Mouse (Mus musculus) urinary bladder, postnatal 25 days (tissue): Measurements from ENCODE around the gene Gm3173.
"Not testable (repeated sequence)": the region's sequence is repeated elsewhere in the genome, so short reads cannot be mapped to it uniquely, and the experiment has no call there.

ENCODE experiments used
- DNase-seq: peaks from one replicate; pipeline ENCODE4 v3.0.0; 2022; ENCODE audit warnings: low spot score

The Gm3173 gene

DNA sequence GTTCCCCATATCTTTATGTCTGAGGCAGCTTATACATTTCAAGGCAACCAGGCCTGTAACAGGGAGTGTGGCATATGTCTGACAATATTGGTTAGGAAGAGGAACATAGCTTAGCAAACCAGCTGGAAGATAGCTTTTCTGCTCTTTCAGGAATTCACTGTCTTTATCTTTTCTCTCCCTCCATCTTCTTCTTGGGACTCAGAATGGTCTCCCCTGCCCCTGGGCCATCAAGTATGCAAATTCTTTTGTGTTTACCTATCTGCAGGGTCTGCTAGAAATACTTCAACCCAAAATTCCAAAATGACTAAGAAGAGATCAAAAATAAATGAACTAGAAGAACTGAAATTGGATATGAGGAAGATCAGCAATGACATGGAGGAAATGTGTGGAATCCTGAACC, at the start of gene Gm3173:
TSS of gene Gm3173 (plus strand) at position 301 of the 400 bp plus-strand sequence.
- DNase-seq, result not testable (repeated sequence)

DNA sequence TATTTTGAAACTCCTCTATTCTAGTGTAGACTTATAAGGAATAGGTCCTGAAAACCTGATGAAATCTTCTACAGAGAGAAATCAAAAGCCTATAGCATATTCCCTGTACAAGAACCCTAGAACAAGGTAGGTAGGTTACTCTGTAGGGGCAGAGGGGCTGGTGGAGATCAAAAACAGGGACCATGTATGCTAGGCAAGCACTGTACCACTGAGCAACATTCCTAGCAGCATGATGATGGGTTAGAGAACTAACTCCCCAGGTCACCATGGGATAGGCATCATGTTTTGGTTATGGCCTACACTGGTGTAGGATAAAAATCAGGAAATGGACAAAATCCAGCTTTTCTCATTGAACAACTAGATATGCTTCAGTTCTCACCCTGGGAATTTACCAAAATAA, 45.2 kb upstream of the Gm3173 start:
- not testable (repeated sequence) for DNase-seq

DNA sequence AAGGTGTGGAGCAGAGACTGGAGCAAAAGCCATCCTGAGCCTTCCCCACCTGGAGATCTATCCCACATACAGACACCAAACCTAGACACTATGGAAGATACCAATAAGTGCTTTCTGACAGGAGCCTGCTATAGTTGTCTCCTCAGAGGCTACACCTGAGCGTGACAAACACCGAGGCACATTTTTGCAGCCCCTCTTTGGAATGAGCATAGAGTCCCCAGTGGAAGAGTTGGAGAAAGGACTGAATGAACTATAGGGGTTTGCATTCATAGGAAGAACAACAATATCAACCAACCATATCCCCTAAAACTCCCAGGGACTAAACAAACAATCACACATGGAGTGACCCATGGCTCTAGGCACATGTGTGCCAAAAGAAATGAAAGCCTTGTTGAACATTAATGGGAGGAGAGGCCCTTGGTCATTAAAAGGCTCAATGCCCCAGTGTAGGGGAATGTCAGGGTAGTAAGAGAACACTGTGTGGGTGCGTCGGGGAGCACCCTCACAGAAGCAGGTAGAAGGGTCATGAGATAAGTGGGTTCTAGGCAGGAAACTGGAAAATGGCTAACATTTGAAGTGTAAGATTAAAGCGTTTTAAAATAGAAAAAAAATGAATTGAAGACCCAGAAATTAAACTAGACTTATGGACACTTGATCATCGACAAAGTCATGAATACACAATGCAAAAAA, 37.8 kb upstream of the Gm3173 start:
- DNase-seq, result not testable (repeated sequence)

DNA sequence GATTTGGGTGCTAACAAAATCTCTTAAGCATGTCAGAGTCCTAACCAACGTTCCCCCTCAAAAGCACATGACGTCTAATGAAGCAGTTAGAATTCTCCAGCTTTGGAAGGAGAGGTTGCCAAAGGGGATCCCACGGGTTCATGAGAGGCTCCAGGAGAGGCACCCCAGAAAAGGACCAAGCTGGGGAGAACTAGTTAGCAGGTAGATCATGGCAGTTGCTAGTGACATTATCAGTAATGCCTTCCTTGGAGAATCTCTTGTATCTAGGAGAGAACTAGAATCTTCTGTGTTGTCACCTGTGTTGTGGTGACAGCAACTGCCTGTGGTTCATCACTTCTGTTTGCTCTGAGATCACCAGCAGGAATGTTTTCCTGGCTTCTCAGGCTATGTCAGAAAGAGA, 33.6 kb upstream of the Gm3173 start, which contains the start of gene Gm3159:
TSS of gene Gm3159 (plus strand) at position 301 of the 400 bp plus-strand sequence.
- not testable (repeated sequence) for DNase-seq

DNA sequence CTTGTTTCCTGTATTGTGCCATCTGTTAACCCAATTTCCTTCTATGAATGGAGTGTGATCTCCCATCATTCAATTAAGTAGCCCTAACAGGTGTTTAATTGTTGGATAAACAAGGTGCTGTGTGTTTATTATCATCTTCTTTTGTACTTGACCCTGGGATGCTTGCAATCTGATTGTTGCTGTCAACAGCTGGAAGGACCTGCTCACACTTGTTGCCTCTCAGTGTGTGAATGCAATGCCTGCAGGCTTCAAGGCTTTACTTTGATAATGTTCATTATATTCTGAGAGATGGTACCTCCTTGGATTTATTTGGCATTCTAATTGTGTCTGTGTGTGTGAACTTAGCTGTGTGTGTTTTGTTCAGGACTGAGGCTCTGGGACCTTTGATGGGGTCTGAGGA, 32.2 kb upstream of the Gm3173 start:
- DNase-seq, result not testable (repeated sequence)

DNA sequence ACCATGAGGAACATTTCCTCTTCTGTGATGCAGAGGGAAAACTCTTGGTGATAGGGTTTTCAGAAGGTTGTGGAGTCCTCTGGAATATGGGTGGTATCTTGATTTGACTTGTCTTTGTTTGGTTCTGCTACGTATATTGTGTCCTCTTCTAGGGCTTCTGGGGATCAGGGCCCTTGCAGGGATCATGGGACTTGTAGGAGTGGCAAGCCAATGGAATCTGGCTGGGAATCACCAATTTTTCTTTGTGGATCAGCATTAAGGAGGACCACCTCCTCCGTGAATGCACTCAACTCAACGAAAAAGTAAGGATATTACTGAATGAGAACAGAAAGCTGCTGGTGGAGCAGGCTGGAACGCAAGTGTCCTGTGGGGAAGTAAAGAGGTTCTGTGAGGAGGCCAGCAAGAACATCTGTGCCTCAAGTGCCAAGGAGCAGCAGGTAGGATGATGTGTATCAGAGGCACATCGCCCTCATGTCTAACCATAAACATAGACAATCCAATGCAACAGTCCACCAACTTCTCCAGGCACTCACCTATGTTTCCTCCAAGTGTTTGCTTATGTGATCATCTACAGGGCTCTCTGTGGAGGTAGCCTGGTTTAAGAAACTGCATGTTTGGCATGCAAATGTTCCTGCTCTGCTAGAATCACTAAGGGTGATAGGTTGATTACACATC, 30.5 kb upstream of the Gm3173 start:
- not testable (repeated sequence) for DNase-seq

DNA sequence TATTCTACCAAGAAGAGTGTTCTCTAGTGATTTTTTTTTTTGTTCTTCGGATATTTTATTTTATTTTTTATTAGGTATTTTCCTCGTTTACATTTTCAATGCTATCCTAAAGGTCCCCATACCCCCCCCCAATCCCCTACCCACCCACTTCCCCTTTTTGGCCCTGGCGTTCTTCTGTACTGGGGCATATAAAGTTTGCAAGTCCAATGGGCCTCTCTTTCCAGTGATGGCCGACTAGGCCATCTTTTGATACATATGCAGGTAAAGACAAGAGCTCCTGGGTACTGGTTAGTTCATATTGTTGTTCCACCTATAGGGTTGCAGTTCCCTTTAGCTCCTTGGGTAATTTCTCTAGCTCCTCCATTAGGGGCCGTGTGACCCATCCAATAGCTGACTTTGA, 29.5 kb upstream of the Gm3173 start:
- DNase-seq, result not testable (repeated sequence)

DNA sequence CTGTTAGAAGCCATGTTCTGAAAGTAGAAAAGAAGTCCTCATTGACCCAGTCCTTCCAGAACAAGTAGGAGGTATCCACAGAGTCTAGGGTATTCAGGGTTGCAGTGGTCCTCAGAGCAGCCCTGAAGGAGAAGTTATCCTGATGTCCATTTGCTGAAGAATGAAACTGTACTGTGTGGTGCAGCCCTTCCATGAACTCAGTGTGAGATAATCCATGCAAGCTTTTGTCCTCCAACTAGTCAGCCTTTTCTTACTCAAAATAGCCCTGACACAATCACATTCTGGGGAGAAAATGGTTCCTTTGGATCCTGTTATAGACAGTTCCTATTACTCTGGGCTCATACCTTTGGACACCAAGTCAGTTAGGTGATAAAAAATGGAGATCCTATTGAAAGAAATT, 27.0 kb upstream of the Gm3173 start:
- DNase-seq, result not testable (repeated sequence)

DNA sequence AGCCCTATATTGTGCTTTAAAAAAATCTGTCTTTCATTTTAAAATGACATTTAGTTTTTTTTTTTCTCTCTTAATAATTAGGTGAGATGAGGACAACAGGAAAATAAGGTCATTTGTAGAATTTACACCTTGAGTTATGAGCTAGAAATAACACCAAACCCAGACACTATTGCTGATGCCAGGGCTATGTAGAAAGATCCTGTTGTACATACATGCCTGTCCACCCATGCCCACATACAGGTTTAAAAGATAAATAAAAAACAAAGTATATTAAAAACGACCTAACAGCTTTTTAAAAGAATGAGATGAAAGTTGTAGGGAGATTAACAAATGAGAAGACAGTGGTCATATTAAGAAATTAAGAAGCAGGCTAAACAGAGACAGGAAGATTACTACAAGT, 20.9 kb upstream of the Gm3173 start:
- not testable (repeated sequence) for DNase-seq

DNA sequence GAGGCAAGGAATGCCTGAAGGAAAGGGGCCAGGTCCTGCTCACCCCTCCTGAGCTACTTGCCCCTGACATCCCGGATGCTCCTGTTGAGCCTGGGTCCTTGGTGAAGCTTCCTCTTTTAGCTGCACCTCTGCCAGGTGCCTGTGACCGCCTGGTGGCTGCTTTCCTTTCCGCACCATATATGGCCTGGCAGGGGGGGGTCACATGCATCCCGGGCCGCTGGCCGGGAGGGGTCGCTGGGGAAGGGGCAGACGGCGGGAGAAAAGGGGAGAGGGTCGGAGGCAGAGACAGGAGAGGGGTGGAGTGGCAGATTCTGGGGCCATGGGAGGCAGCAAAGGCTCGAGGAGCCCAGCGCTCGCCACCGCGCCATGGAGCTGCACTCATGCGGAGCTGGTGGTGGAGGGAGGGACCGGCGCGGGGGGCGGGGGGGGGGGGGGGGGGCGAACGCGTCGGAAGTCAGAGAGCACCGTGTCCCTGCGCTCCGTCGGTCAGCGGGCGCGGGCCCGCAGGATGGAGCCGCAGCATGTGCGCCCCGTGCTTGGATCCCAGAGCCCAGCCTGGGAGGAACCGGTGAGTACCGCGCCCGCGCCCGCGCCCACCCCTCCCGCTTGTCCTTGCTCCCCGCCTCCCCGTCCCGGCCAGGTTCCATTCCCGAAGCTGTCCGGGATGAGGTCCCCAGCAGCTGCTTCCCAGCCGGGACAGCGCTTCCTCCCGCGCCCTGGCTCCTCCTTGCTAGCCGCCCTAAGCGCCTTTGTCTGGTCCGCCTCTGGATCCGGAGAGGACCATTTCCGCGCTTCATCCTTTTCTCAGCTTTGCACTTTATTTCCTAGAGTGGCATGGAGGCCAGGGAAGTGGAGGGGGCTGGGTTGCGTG, 15.6 kb upstream of the Gm3173 start, which contains the start of gene Gm3164:
TSS of gene Gm3164 (plus strand) at position 484 of the 871 bp plus-strand sequence.
- peak; percentile 40 for DNase-seq

DNA sequence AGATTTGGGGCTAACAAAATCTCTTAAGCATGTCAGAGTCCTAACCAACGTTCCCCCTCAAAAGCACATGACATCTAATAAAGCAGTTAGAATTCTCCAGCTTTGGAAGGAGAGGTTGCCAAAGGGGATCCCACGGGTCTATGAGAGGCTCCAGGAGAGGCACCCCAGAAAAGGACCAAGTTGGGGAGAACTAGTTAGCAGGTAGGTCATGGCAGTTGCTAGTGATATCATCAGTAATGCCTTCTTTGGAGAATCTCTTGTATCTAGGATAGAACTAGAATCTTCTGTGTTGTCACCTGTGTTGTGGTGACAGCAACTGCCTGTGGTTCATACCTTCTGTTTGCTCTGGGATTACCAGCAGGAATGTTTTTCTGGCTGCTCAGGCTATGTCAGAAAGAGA, 50.7 kb downstream of the Gm3173 start, which contains the start of gene Gm3182:
TSS of gene Gm3182 (plus strand) at position 301 of the 400 bp plus-strand sequence.
- not testable (repeated sequence) for DNase-seq

DNA sequence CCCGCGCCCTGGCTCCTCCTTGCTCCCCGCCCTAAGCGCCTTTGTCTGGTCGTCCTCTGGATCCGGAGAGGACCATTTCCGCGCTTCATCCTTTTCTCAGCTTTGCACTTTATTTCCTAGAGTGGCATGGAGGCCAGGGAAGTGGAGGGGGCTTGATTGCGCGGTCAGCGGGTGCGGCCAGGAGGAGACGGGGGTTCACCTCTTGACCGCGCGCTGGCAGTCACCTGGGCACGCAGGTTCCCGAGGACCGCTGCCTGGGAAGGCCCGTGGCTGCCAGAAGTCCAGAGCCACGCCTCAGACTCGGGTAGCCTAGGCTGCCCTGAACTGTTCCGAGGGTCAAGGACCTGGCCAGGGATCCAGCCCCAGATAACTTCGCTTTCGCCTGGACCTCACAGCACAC, 68.6 kb downstream of the Gm3173 start:
- DNase-seq, result not testable (repeated sequence)

DNA sequence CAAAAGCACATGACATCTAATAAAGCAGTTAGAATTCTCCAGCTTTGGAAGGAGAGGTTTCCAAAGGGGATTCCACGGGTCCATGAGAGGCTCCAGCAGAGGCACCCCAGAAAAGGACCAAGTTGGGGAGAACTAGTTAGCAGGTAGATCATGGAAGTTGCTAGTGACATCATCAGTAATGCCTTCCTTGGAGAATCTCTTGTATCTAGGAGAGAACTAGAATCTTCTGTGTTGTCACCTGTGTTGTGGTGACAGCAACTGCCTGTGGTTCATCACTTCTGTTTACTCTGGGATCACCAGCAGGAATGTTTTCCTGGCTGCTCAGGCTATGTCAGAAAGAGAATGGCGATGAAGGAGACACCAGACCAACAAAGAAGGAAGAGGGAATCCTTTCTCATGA, 124.3 kb downstream of the Gm3173 start, which contains the start of gene Gm3047:
TSS of gene Gm3047 (plus strand) at position 301 of the 400 bp plus-strand sequence.
- not testable (repeated sequence) for DNase-seq
